Mouse (Mus musculus) testis, adult 2 months (tissue): ENCODE measurements around the gene Abcb1b. TPM values are rescaled to one million over a fixed set of nuclear protein-coding genes. Genes with fewer than 3 reads are reported as not detected.

ENCODE experiments used
- H3K27ac ChIP-seq: fragments of 200-500 bp; 2 replicates; pipeline ENCODE4 v1.5.1; 2012; ENCODE audit warnings: low read depth, low read length; ENCODE audit not compliant: control insufficient read depth, insufficient read depth
- H3K27me3 ChIP-seq: fragments of 200-500 bp; 2 replicates; pipeline ENCODE4 v1.6.1; 2012; ENCODE audit warnings: mild to moderate bottlenecking, low read length, moderate library complexity; ENCODE audit not compliant: control insufficient read depth, insufficient read depth
- H3K36me3 ChIP-seq: fragments of 200-500 bp; 2 replicates; pipeline ENCODE4 v1.6.1; 2012; ENCODE audit warnings: mild to moderate bottlenecking, low read length; ENCODE audit not compliant: control insufficient read depth, insufficient read depth
- H3K4me1 ChIP-seq: fragments of 200-500 bp; 2 replicates; pipeline ENCODE4 v1.6.1; 2012; ENCODE audit warnings: low read length; ENCODE audit not compliant: control insufficient read depth, insufficient read depth
- H3K4me3 ChIP-seq: fragments of 200-500 bp; 2 replicates; pipeline ENCODE4 v1.5.1; 2012; ENCODE audit warnings: low read depth, mild to moderate bottlenecking, low read length, moderate library complexity, mixed read lengths; ENCODE audit not compliant: control insufficient read depth
- CTCF ChIP-seq: fragments of 200-500 bp; IDR thresholded peaks from 2 replicates; pipeline ENCODE4 v1.5.1; 2012; ENCODE audit warnings: low read depth, mild to moderate bottlenecking, inconsistent platforms, low read length, moderate library complexity; ENCODE audit not compliant: control insufficient read depth, insufficient read depth, insufficient replicate concordance
- POLR2A ChIP-seq: fragments of 200-500 bp; IDR thresholded peaks from 2 replicates; pipeline ENCODE4 v1.6.1; 2012; ENCODE audit warnings: low read depth, mild to moderate bottlenecking, inconsistent platforms, low read length, moderate library complexity; ENCODE audit not compliant: control insufficient read depth
- polyA plus RNA-seq: library from polyadenylated mRNA; depleted of rRNA; stranded (reverse); fragments of >200 nt; gene quantifications from 2 replicates; pipeline ENCODE4 v1.2.3, GENCODE M21; 2012; rRNA removed

Gene Abcb1b
- polyA plus RNA-seq: 0.23 and 0.59 TPM in 2 replicates

DNA sequence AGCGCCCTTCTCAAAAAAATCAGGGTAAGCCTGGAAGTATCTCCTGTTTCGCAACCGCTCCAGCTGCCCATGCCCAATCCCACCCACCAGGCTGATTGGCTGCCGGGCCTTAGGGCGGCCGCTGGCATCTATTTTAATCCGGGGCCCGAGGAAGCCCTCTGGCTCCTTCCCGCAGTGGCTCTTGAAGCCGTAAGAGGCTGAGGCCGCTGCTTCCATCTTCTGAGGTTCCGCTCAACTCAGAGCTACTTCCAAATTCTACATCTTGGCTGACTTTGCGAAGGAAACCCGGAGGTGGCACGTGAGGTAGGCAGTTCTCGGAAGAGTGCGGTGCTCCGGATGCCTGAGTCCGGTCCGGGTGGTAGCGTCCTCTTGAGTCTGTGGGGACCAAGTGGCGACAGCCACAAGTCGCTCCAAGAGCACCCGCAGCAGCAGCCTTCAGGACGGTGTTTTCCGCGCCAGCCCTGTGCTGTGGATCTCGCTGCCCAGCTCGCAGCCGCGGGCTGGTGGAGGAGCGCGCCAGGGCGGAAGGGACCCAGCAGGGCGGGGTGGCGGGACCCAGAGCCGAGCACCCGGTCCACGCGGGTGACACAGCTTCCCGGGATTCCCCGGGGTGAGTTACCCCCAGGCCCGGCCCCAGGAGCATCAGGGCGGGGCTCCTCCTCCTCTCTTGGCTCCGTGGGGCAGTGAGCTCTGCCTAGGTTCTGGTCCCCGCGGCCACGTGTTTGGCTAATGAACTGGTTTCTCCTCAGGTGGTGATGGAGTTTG, at the start of gene Abcb1b:
TSS of gene Abcb1b (plus strand) at position 161 of the 765 bp plus-strand sequence.
- H3K4me1 ChIP-seq: peaks cover 5% of the 10 kb centered on the region
- H3K4me3 ChIP-seq: peak within 1 kb of the TSS; percentile 54
- no peaks in the 10 kb centered on the region for H3K27me3 ChIP-seq
- H3K36me3 ChIP-seq: no peaks in the 10 kb centered on the region
- TF ChIP-seq CTCF: no peak
- TF ChIP-seq POLR2A: no peak
- no peak within 1 kb of the TSS for H3K27ac ChIP-seq

DNA sequence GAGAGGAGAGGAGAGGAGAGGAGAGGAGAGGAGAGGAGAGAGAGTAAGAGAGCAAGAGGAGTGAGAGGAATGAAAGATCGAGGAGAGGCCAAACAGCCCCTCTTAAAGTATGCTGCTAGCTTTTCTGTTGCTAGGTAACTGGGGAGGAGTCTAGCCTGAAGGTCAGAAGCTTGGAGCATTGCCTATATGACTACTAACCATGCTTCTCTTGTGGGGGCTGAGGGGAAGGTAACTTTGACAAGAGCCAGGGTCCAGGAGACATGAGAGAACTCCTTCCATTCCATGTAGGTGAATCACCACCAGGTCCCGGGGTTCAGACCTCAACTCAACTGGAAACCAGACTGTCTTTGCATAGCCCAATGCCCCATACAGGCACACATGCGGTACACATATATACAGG, 25.1 kb upstream of the Abcb1b start:
- TF ChIP-seq CTCF (no peak), POLR2A (no peak)
- Histone ChIP-seq H3K36me3 (no peaks in the 10 kb centered on the region), H3K4me3 (no peak overlapping the region), H3K27me3 (no peaks in the 10 kb centered on the region), H3K4me1 (no peaks in the 10 kb centered on the region), H3K27ac (no peak overlapping the region)

DNA sequence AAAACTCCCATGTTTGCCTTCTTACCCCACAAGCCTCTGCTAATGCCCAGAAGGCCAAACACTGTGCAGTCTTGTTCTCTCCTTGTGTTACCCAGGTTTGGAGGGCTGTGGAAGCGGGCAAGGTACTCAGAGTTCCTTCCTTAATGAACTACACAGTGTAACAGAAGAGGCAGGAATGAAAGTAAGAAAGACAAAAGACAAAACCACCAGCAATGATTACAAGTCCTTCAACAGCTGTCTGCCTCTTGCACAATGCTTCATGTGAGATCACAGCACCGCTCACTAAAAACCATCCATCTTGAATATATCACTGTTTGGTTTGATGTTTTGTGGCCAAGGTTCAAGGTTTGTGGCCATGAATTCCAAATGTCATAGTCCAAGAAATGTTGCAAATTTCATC, 19.6 kb upstream of the Abcb1b start:
- Histone ChIP-seq H3K4me1 (no peaks in the 10 kb centered on the region), H3K4me3 (no peak overlapping the region), H3K27ac (no peak overlapping the region), H3K27me3 (no peaks in the 10 kb centered on the region), H3K36me3 (no peaks in the 10 kb centered on the region)
- no peak for TF ChIP-seq POLR2A
- no peak for TF ChIP-seq CTCF

DNA sequence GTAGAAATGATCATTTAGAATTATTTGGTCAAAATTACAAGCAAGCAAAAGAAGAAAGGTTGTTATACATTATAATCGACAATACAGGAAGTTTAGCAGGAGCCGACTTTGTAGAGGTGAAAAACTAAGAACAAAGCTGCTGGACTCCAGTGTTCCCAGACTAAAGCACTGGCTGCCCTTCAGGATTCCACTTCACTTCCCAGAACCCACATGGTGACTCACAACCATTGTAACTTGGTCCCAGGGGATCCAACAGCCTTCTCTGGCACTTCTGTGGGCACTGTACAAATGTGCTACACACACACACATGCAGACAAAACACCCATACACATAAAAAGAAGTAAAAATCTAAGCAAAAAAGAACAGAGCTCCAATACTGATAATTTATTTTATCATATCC, 19.2 kb upstream of the Abcb1b start:
- H3K4me1 ChIP-seq: no peaks in the 10 kb centered on the region
- no peaks in the 10 kb centered on the region for H3K36me3 ChIP-seq
- H3K27me3 ChIP-seq: no peaks in the 10 kb centered on the region
- TF ChIP-seq POLR2A (no peak), CTCF (no peak)
- H3K27ac ChIP-seq: no peak overlapping the region
- H3K4me3 ChIP-seq: no peak overlapping the region

DNA sequence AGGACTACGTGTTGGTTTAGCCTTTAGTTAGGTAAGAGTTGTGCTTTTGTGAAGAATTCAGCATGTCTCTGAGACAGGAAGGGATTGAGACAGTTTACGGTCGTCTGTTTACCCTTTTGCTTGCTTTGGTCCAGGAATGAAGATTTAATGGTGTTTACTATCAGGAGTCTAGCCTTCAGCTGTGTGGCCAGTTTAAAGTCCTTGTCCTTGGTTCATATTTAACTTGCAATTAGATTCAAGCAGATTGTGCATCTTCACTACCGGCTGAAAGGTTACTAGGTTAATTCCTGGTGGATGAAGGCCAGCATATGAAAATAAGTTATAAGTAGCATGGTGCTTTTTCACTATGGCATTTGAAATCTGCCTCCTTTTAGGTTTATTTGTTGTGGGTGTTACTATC, 5.7 kb upstream of the Abcb1b start:
- no peak for TF ChIP-seq POLR2A
- no peak for TF ChIP-seq CTCF
- Histone ChIP-seq H3K4me1 (no peaks in the 10 kb centered on the region), H3K36me3 (no peaks in the 10 kb centered on the region), H3K27ac (no peak overlapping the region), H3K27me3 (no peaks in the 10 kb centered on the region), H3K4me3 (no peak overlapping the region)

DNA sequence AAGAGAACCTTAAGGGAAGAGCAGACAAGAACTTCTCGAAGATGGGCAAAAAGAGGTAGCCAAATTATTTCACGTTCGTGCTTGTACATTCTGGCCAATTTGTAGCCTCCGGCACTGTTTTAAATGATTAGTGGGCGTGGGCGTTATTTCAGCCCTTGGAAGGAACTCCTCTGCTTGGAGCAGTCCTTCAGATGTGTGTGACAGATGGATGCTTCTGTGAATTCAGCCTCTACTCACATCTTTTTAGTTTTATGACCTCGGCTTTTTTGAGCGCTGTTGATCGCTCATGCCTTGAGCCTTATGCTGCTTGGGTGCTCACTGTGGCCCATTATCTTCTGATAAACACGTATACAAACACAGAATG, 787 bp downstream of the Abcb1b start:
- TF ChIP-seq CTCF (no peak), POLR2A (no peak)
- Histone ChIP-seq H3K4me3 (peak overlapping the region; percentile 54), H3K4me1 (peaks cover 5% of the 10 kb centered on the region), H3K27ac (no peak overlapping the region), H3K36me3 (no peaks in the 10 kb centered on the region), H3K27me3 (no peaks in the 10 kb centered on the region)

DNA sequence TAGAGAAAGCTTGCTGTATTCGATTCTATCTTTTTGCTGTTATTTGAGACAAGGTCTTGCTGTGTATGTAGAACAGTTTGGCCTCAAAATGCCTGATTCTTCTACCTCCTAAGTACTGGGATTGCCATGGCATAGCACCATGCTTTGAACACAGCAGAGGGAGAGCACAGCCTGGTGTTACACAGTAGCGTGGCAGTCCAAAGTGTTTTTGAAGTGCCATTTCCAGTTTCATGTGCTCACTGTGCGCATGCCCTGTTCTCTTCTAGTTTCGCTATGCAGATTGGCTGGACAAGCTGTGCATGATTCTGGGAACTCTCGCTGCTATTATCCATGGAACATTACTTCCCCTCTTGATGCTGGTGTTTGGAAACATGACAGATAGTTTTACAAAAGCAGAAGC, 7.8 kb downstream of the Abcb1b start:
- H3K27me3 ChIP-seq: no peaks in the 10 kb centered on the region
- no peak for TF ChIP-seq CTCF
- TF ChIP-seq POLR2A: no peak
- H3K4me3 ChIP-seq: no peak overlapping the region
- H3K4me1 ChIP-seq: no peaks in the 10 kb centered on the region
- H3K27ac ChIP-seq: no peak overlapping the region
- no peaks in the 10 kb centered on the region for H3K36me3 ChIP-seq

DNA sequence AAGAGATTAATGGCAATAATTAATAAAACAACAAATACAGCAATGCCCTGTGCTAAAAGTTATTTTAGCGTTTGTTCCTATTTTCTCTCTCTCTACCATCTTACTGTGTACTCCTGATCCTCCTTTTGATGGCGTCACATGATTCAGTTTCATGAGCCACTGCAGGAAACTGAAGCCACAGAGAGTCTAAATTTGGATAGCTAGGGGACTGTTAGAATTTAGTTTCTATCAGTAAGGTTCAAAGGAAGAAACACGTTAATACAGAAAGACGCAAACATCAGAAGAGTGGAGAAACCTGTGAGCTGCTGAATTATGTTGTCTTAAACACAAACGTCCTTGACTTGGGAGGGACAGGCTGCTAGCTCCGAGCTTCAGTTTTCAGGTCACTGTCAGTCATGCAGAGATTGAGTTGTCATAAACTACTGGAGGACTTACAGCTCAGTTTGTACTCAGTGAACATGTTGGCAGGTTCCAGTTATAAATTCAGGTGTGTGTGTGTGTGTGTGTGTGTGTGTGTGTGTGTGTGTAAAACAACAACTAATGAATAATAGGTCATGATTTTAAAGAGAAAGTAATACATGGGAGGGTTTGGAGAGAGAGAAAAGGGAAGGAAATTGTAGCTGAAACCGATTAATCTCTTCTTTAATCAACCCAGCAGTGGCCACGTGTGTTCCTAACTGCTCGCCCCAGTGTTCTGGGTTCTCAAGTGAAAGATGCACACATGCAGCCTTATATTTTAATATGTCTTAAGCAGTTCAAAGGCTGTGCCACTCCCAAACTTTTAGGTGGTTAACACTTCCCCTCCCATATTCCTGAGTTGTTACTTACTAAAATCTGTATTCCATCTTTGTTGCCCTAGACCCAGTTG, 9.4 kb downstream of the Abcb1b start:
- Histone ChIP-seq H3K4me1 (no peaks in the 10 kb centered on the region), H3K27ac (no peak overlapping the region), H3K4me3 (no peak overlapping the region), H3K36me3 (no peaks in the 10 kb centered on the region), H3K27me3 (no peaks in the 10 kb centered on the region)
- TF ChIP-seq POLR2A: no peak
- TF ChIP-seq CTCF: no peak
